ENCODE assay signal across 9 mouse cellular contexts in the genomic region with DNA sequence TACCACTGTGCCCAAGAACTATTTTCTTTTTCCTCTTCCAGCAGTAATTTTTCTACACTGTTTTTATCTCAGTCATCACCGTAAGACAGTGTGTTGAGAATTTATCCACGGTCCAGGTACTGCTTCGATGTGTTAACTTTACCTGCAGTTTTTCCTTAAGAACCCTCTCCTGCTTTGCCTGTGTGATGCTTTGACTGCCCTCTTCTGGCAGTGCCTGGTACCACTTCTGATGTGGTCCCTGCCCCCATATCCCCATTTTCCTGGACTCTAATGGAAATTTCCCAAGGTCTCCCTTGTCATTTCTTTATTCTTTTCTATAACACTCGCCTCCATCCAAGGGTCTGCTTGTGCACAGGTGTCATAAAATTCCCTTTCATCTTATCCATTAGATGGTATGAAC. TPM values are rescaled to one million over a fixed set of nuclear protein-coding genes. Genes with fewer than 3 reads are reported as not detected.
DNase-seq lines count a peak whose midpoint lies in the region; ATAC-seq and TF ChIP-seq lines count a peak whose summit lies in the region.
"Had no signal": no experiment of that assay in that cellular context is flagged by ENCODE, and none has a peak within 500 bp of the region (broad histone marks: within the 10 kb centered on the region; RNA-seq: fewer than 3 reads in every experiment).

No protein-coding gene starts in this region.

- peaks cover 10% of the 10 kb centered on the region for H3K79me3 ChIP-seq in C2C12 (ENCODE audit: low read depth)

- no peaks in the 10 kb centered on the region for H3K9me3 ChIP-seq in hindbrain, embryonic 10.5 days
- no peaks in the 10 kb centered on the region for H3K9me3 ChIP-seq in hindbrain, embryonic 16.5 days (ENCODE audit: control insufficient read depth, low read length)
- H3K9me3 ChIP-seq in midbrain, postnatal 0 days (ENCODE audit: low read length), result no peaks in the 10 kb centered on the region
- H3K9me3 ChIP-seq: embryonic facial prominence, embryonic 12.5 days had no signal

- H3K27ac ChIP-seq in hindbrain, embryonic 10.5 days, result no peak overlapping the region
- H3K27ac ChIP-seq in hindbrain, embryonic 16.5 days (ENCODE audit: low read depth, low read length), result no peak overlapping the region
- no peak overlapping the region for H3K27ac ChIP-seq in midbrain, postnatal 0 days (ENCODE audit: low read depth, low read length)
- H3K27ac ChIP-seq: embryonic facial prominence, embryonic 12.5 days had no signal

- no peak overlapping the region for H3K9ac ChIP-seq in hindbrain, embryonic 16.5 days (ENCODE audit: low read depth, low read length)
- H3K9ac ChIP-seq in midbrain, postnatal 0 days (replicated peaks; ENCODE audit: low read length, poor library complexity, severe bottlenecking), result no peak overlapping the region
- H3K9ac ChIP-seq: embryonic facial prominence, embryonic 12.5 days had no signal

- no peak overlapping the region for H3K4me2 ChIP-seq in hindbrain, embryonic 16.5 days (ENCODE audit: low read length)
- H3K4me2 ChIP-seq in midbrain, postnatal 0 days (ENCODE audit: low read depth, low read length, poor library complexity, severe bottlenecking), result no peak overlapping the region
- H3K4me2 ChIP-seq: embryonic facial prominence, embryonic 12.5 days had no signal

- peaks cover 16% of the 10 kb centered on the region for H3K4me1 ChIP-seq in hindbrain, embryonic 10.5 days (replicated peaks)
- peaks cover 4% of the 10 kb centered on the region for H3K4me1 ChIP-seq in hindbrain, embryonic 16.5 days (ENCODE audit: control insufficient read depth, insufficient read depth, low read depth, low read length)
- peaks cover 4% of the 10 kb centered on the region for H3K4me1 ChIP-seq in midbrain, postnatal 0 days (ENCODE audit: insufficient read depth, low read length)

- H3ac ChIP-seq in C2C12 (ENCODE audit: control insufficient read depth, insufficient read length, low read depth), result no peak overlapping the region

- no peak for ATAC-seq in hindbrain, embryonic 16.5 days
- ATAC-seq in midbrain, postnatal 0 days (ENCODE audit: low FRiP score), result no peak
- ATAC-seq in granulocyte monocyte progenitor cell, adult 5-6 weeks (replicated peaks; ENCODE audit: poor library complexity, severe bottlenecking), result no peak

- no peaks in the 10 kb centered on the region for H3K27me3 ChIP-seq in hindbrain, embryonic 10.5 days (ENCODE audit: insufficient read depth, poor library complexity, severe bottlenecking)
- no peaks in the 10 kb centered on the region for H3K27me3 ChIP-seq in hindbrain, embryonic 16.5 days (replicated peaks; ENCODE audit: control insufficient read depth, insufficient read depth, low read length)
- no peaks in the 10 kb centered on the region for H3K27me3 ChIP-seq in C2C12 (ENCODE audit: control insufficient read depth, insufficient read depth, insufficient read length)
- no peaks in the 10 kb centered on the region for H3K27me3 ChIP-seq in midbrain, postnatal 0 days (ENCODE audit: insufficient read depth, low read length)
- H3K27me3 ChIP-seq: embryonic facial prominence, embryonic 12.5 days had no signal

- no peak overlapping the region for H3K4me3 ChIP-seq in hindbrain, embryonic 10.5 days
- H3K4me3 ChIP-seq in hindbrain, embryonic 16.5 days (ENCODE audit: low read length), result no peak overlapping the region
- H3K4me3 ChIP-seq in C2C12 (ENCODE audit: insufficient read depth, poor library complexity, severe bottlenecking), result no peak overlapping the region
- H3K4me3 ChIP-seq in midbrain, postnatal 0 days (ENCODE audit: low read depth, low read length), result no peak overlapping the region
- H3K4me3 ChIP-seq: embryonic facial prominence, embryonic 12.5 days had no signal

- no peaks in the 10 kb centered on the region for H3K36me3 ChIP-seq in hindbrain, embryonic 10.5 days
- H3K36me3 ChIP-seq in hindbrain, embryonic 16.5 days (ENCODE audit: control insufficient read depth, insufficient read depth, low read length), result no peaks in the 10 kb centered on the region
- no peaks in the 10 kb centered on the region for H3K36me3 ChIP-seq in C2C12 (ENCODE audit: control insufficient read depth, insufficient read depth)
- H3K36me3 ChIP-seq in midbrain, postnatal 0 days (ENCODE audit: insufficient read depth, low read length), result no peaks in the 10 kb centered on the region
- H3K36me3 ChIP-seq: embryonic facial prominence, embryonic 12.5 days had no signal

- WGBS in hindbrain, embryonic 10.5 days, result 45% methylated on average over 4 of the region's 4 CpGs
- 51% methylated on average over 4 of the region's 4 CpGs for WGBS in hindbrain, embryonic 16.5 days
- 57% methylated on average over 4 of the region's 4 CpGs for WGBS in midbrain, postnatal 0 days

- peak; percentile 48 for DNase-seq in hindbrain, embryonic 10.5 days (ENCODE audit: low spot score)
- DNase-seq in adrenal gland, adult 18-20 months (ENCODE audit: low spot score in 2 of 2), result peak; percentile 56
- DNase-seq in embryo, embryonic 11 days, result peak; percentile 45
- peak; percentile 52 to 85 for DNase-seq in kidney, postnatal 36 days
- DNase-seq in midbrain, postnatal 0 days (ENCODE audit: low spot score), result no peak

- TF ChIP-seq CTCF in C2C12 (IDR thresholded peaks at IDR 0.05; ENCODE audit: control insufficient read depth, insufficient read depth, insufficient read length), result peak; percentile 36
- TF ChIP-seq CTCF in midbrain, postnatal 0 days (IDR thresholded peaks at IDR 0.05), result peak; percentile 66

- peaks cover 15% of the 10 kb centered on the region for H3K79me2 ChIP-seq in C2C12 (ENCODE audit: control insufficient read depth, insufficient read depth)

TF ChIP-seq in C2C12, 6 proteins besides CTCF, POLR2A, EP300 and RAD21:
- no peak for TF ChIP-seq MYOD1 (IDR thresholded peaks at IDR 0.05; ENCODE audit: control insufficient read depth, insufficient read length, low read depth)
- no peak for TF ChIP-seq MYOG (IDR thresholded peaks at IDR 0.05; ENCODE audit: control insufficient read depth, extremely low read depth, insufficient read length)
- TF ChIP-seq MAX (IDR thresholded peaks at IDR 0.05), result no peak
- TF ChIP-seq FOSL1 (IDR thresholded peaks at IDR 0.05; ENCODE audit: insufficient read depth, low read length, poor library complexity, severe bottlenecking), result no peak
- no peak for TF ChIP-seq USF1 (IDR thresholded peaks at IDR 0.05; ENCODE audit: low read depth)
- TF ChIP-seq CEBPB (IDR thresholded peaks at IDR 0.05; ENCODE audit: low read depth), result no peak

RNA-seq across cellular contexts. Expression of a gene that starts 3.3 kb away (rescaled TPM):
- polyA plus RNA-seq in hindbrain, embryonic 10.5 days (2016; fragmentation: Nextera tagmentation; extraction: Ambion mirVana), result 75.9 and 82.2 TPM in 2 replicates
- polyA plus RNA-seq in hindbrain, embryonic 16.5 days (2015; fragmentation: Nextera tagmentation; extraction: Ambion mirVana), result 95.4 and 113 TPM in 2 replicates
- polyA plus RNA-seq in C2C12 (2012; fragmentation: generic; extraction: Trizol), result 106 TPM
- total RNA-seq in adrenal gland, adult 18-20 months (2021), result 100 to 1,000 TPM; 162 to 278 TPM
- 96.5 and 111 TPM in 2 replicates for total RNA-seq in midbrain, postnatal 0 days (2014; rRNA removed)
- 109 and 130 TPM in 2 replicates for polyA plus RNA-seq in midbrain, postnatal 0 days (2015; fragmentation: Nextera tagmentation; extraction: Ambion mirVana)
- 34.9 and 35.1 TPM in 2 replicates for total RNA-seq in granulocyte monocyte progenitor cell, adult 5-6 weeks (2014; fragmentation: Nextera tagmentation)
- total RNA-seq in granulocyte monocyte progenitor cell, adult 5-6 weeks (2017), result 18.2 and 26.6 TPM in 2 replicates

RNA-seq across cellular contexts. Expression of a gene that starts 37.3 kb away (rescaled TPM):
- not detected in 2 replicates for polyA plus RNA-seq in hindbrain, embryonic 10.5 days (2016; fragmentation: Nextera tagmentation; extraction: Ambion mirVana)
- polyA plus RNA-seq in hindbrain, embryonic 16.5 days (2015; fragmentation: Nextera tagmentation; extraction: Ambion mirVana), result 0.26 and 0.31 TPM in 2 replicates
- 0.12 TPM for polyA plus RNA-seq in C2C12 (2012; fragmentation: generic; extraction: Trizol)
- 1 to 10 TPM in 1 of 2 experiments, under 1 TPM in 1; 0.77 to 2.4 TPM for total RNA-seq in adrenal gland, adult 18-20 months (2021)
- 0.27 and 0.52 TPM in 2 replicates for total RNA-seq in midbrain, postnatal 0 days (2014; rRNA removed)
- 1.0 and 1.4 TPM in 2 replicates for polyA plus RNA-seq in midbrain, postnatal 0 days (2015; fragmentation: Nextera tagmentation; extraction: Ambion mirVana)
- total RNA-seq in granulocyte monocyte progenitor cell, adult 5-6 weeks (2014; fragmentation: Nextera tagmentation), result not detected in 2 replicates
- total RNA-seq in granulocyte monocyte progenitor cell, adult 5-6 weeks (2017), result not detected in 2 replicates
